Mouse (Mus musculus) MEL (cell line): ENCODE measurements at regions not wholly inside any gene's neighbourhood (a gene's known extent, or its start where the extent isn't known, plus 50 kb on each side); places are given as distances from the start of the nearest gene placed in this dataset.

ENCODE experiments used
- DNase-seq: peaks from one replicate; pipeline ENCODE4 v3.0.0; 2011; ENCODE audit warnings: low read depth, low spot score
- H3K27ac ChIP-seq: 2 replicates; pipeline ENCODE4 v1.5.1; 2012; ENCODE audit warnings: low read depth, mild to moderate bottlenecking, control low read depth, low read length, moderate library complexity; ENCODE audit not compliant: control insufficient read depth
- H3K27me3 ChIP-seq, 2 experiments: fragments of 150-350 bp in 1 of 2; sonication (generic) in 1 of 2; 2 replicates each; pipeline ENCODE4 v1.6.1; 2012; ENCODE audit warnings: low read length in 2 of 2, mild to moderate bottlenecking in 2 of 2, improper control_type of control experiment in 1 of 2, moderate library complexity in 1 of 2; ENCODE audit not compliant: insufficient read depth in 2 of 2, control insufficient read depth in 1 of 2
- H3K36me3 ChIP-seq, 2 experiments: 2 replicates each; pipeline ENCODE4 v1.6.1; 2012 to 2014; ENCODE audit warnings: low read length in 2 of 2, improper control_type of control experiment in 1 of 2, inconsistent platforms in 1 of 2, mild to moderate bottlenecking in 1 of 2; ENCODE audit not compliant: insufficient read depth in 2 of 2, control insufficient read depth in 1 of 2
- H3K4me1 ChIP-seq, 2 experiments: fragments of 150-350 bp in 1 of 2; sonication (generic) in 1 of 2; 2 replicates each; pipeline ENCODE4 v1.6.1; 2012; ENCODE audit warnings: low read length in 2 of 2, improper control_type of control experiment in 1 of 2, mild to moderate bottlenecking in 1 of 2; ENCODE audit not compliant: insufficient read depth in 2 of 2, control insufficient read depth in 1 of 2
- H3K4me3 ChIP-seq, 2 experiments: fragments of 150-350 bp in 1 of 2; sonication (generic) in 1 of 2; 2 replicates each; pipeline ENCODE4 v1.5.1; 2012; ENCODE audit warnings: low read depth in 2 of 2, low read length in 2 of 2, mild to moderate bottlenecking in 2 of 2, moderate library complexity in 2 of 2, control low read depth in 1 of 2, improper control_type of control experiment in 1 of 2; ENCODE audit not compliant: control insufficient read depth in 1 of 2, insufficient read depth in 1 of 2
- H3K79me2 ChIP-seq: 2 replicates; pipeline ENCODE4 v1.6.1; 2012; ENCODE audit warnings: mild to moderate bottlenecking, low read length, moderate library complexity; ENCODE audit not compliant: control insufficient read depth, poor library complexity, insufficient read depth
- H3K9ac ChIP-seq: 2 replicates; pipeline ENCODE4 v1.6.1; 2012; ENCODE audit warnings: low read depth, mild to moderate bottlenecking, control low read depth, low read length, moderate library complexity; ENCODE audit not compliant: control insufficient read depth, poor library complexity, severe bottlenecking
- H3K9me3 ChIP-seq: fragments of 150-350 bp; sonication (generic); replicated peaks from 2 replicates; pipeline ENCODE4 v1.6.1; 2012; ENCODE audit warnings: mild to moderate bottlenecking, low read length, improper control_type of control experiment, moderate library complexity; ENCODE audit not compliant: insufficient read depth
- BHLHE40 ChIP-seq: IDR thresholded peaks from 2 replicates; pipeline ENCODE4 v1.6.1; 2012; ENCODE audit warnings: low read depth, mild to moderate bottlenecking, inconsistent platforms, low read length, improper control_type of control experiment, borderline replicate concordance
- CTCF ChIP-seq, 3 experiments: IDR thresholded peaks in 2 of 3; conservative IDR thresholded peaks in 1 of 3; 2 replicates each; pipeline ENCODE4 v1.5.1; 2011 to 2012; ENCODE audit warnings: low read length in 3 of 3, low read depth in 2 of 3, mild to moderate bottlenecking in 2 of 3, improper control_type of control experiment in 1 of 3, inconsistent platforms in 1 of 3, mixed read lengths in 1 of 3, moderate library complexity in 1 of 3; ENCODE audit not compliant: control insufficient read depth in 1 of 3, insufficient read depth in 1 of 3, poor library complexity in 1 of 3, severe bottlenecking in 1 of 3
- EP300 ChIP-seq, 2 experiments: IDR thresholded peaks; 2 replicates each; pipeline ENCODE4 v1.6.1; 2011; ENCODE audit warnings: improper control_type of control experiment in 2 of 2, low read length in 2 of 2, low read depth in 1 of 2, mild to moderate bottlenecking in 1 of 2
- ETS1 ChIP-seq: IDR thresholded peaks from 2 replicates; pipeline ENCODE4 v1.6.1; 2012; ENCODE audit warnings: low read depth, mild to moderate bottlenecking, inconsistent platforms, low read length, improper control_type of control experiment, moderate library complexity
- MAZ ChIP-seq: IDR thresholded peaks from 2 replicates; pipeline ENCODE4 v1.6.1; 2012; ENCODE audit warnings: low read depth, mild to moderate bottlenecking, inconsistent platforms, low read length, improper control_type of control experiment
- MEF2A ChIP-seq: IDR thresholded peaks from 2 replicates; pipeline ENCODE4 v1.6.1; 2014; ENCODE audit warnings: low read depth, mild to moderate bottlenecking, inconsistent platforms, low read length, improper control_type of control experiment; ENCODE audit not compliant: poor library complexity, insufficient replicate concordance, severe bottlenecking; ENCODE audit errors: extremely low read depth
- POLR2AphosphoS2 ChIP-seq: IDR thresholded peaks from 2 replicates; pipeline ENCODE4 v1.6.1; 2011; ENCODE audit warnings: low read length, improper control_type of control experiment
- POLR2AphosphoS5 ChIP-seq: IDR thresholded peaks from 2 replicates; pipeline ENCODE4 v1.6.1; 2012; ENCODE audit warnings: low read depth, borderline replicate concordance, mild to moderate bottlenecking, inconsistent platforms, low read length, moderate library complexity, mixed read lengths
- RAD21 ChIP-seq: IDR thresholded peaks from 2 replicates; pipeline ENCODE4 v1.6.1; 2011; ENCODE audit warnings: mild to moderate bottlenecking, low read depth, low read length, improper control_type of control experiment
- RCOR1 ChIP-seq: IDR thresholded peaks from 2 replicates; pipeline ENCODE4 v1.6.1; 2012; ENCODE audit warnings: low read depth, mild to moderate bottlenecking, inconsistent platforms, low read length, improper control_type of control experiment
- SIN3A ChIP-seq: IDR thresholded peaks from 2 replicates; pipeline ENCODE4 v1.6.1; 2012; ENCODE audit warnings: low read length, improper control_type of control experiment, inconsistent platforms
- SMC3 ChIP-seq: IDR thresholded peaks from 2 replicates; pipeline ENCODE4 v1.6.1; 2011; ENCODE audit warnings: low read depth, low read length, improper control_type of control experiment
- TBP ChIP-seq: IDR thresholded peaks from 2 replicates; pipeline ENCODE4 v1.8.0; 2011; ENCODE audit warnings: low read depth, low read length, improper control_type of control experiment
- USF2 ChIP-seq, 2 experiments: IDR thresholded peaks; 2 replicates each; pipeline ENCODE4 v1.6.1; 2011 to 2012; ENCODE audit warnings: improper control_type of control experiment in 2 of 2, low read length in 2 of 2, borderline replicate concordance in 1 of 2, inconsistent platforms in 1 of 2, low read depth in 1 of 2, mild to moderate bottlenecking in 1 of 2; ENCODE audit not compliant: insufficient read depth in 1 of 2
- ZC3H11A ChIP-seq: IDR thresholded peaks from 2 replicates; pipeline ENCODE4 v1.6.1; 2012; ENCODE audit warnings: low read depth, mild to moderate bottlenecking, inconsistent platforms, low read length, improper control_type of control experiment

- TF ChIP-seq BHLHE40 (no peak), POLR2AphosphoS5 (no peak)
These were observed 59.2 kb upstream of the Haao start (continued) for GRCm38 (mm10) chr17:83906751-83907537.

GRCm38 (mm10) chr17:83903467-83903866, 55.7 kb upstream of the Haao start:
- Histone ChIP-seq H3K9me3 (no peaks in the 10 kb centered on the region), H3K9ac (peak overlapping the region; percentile 64), H3K79me2 (no peaks in the 10 kb centered on the region), H3K36me3 (peaks cover 0 to 21% of the 10 kb centered on the region in 2 experiments; a peak in 2 of 4 replicates), H3K4me3 (peak overlapping the region; percentile 62 to 63), H3K4me1 (peaks cover 2 to 24% of the 10 kb centered on the region in 2 experiments), H3K27me3 (no peaks in the 10 kb centered on the region), H3K27ac (no peak overlapping the region)
- TF ChIP-seq SMC3 (peak; percentile 75), CTCF (IDR thresholded peaks at IDR 0.05 in 2 of 3, conservative IDR thresholded peaks at IDR 0.05 in 1 of 3; ENCODE audit: control insufficient read depth in 1 of 3, insufficient read depth in 1 of 3, low read depth in 2 of 3, low read length in 3 of 3, poor library complexity in 1 of 3, severe bottlenecking in 1 of 3) (peak; percentile 65 to 76 (median 66)), POLR2AphosphoS2 (no peak), MEF2A (no peak), ZC3H11A (peak; percentile 68), RAD21 (peak; percentile 75)
- peak; percentile 85 for DNase-seq

GRCm38 (mm10) chr17:83902523-83902922, 54.8 kb upstream of the Haao start:
- H3K4me3 ChIP-seq, result no peak overlapping the region
- H3K79me2 ChIP-seq, result no peaks in the 10 kb centered on the region
- H3K27ac ChIP-seq, result no peak overlapping the region
- H3K36me3 ChIP-seq, result peaks cover 0 to 12% of the 10 kb centered on the region in 2 experiments; a peak in 2 of 4 replicates
- peaks cover 2 to 15% of the 10 kb centered on the region in 2 experiments; a peak in 3 of 4 replicates for H3K4me1 ChIP-seq
- no peak overlapping the region for H3K9ac ChIP-seq
- H3K9me3 ChIP-seq, result no peaks in the 10 kb centered on the region
- no peak for DNase-seq
- TF ChIP-seq CTCF (IDR thresholded peaks at IDR 0.05 in 2 of 3, conservative IDR thresholded peaks at IDR 0.05 in 1 of 3; ENCODE audit: control insufficient read depth in 1 of 3, insufficient read depth in 1 of 3, low read depth in 2 of 3, low read length in 3 of 3, poor library complexity in 1 of 3, severe bottlenecking in 1 of 3) (no peak), POLR2AphosphoS2 (no peak), RCOR1 (no peak), EP300 (IDR thresholded peaks at IDR 0.05; ENCODE audit: low read depth in 1 of 2, low read length in 2 of 2) (no peak), TBP (no peak), MAZ (no peak), SIN3A (no peak), MEF2A (no peak), USF2 (IDR thresholded peaks at IDR 0.05; ENCODE audit: borderline replicate concordance in 1 of 2, insufficient read depth in 1 of 2, low read depth in 1 of 2, low read length in 2 of 2) (no peak), ETS1 (no peak)
- no peaks in the 10 kb centered on the region for H3K27me3 ChIP-seq
